Mouse (Mus musculus): Measurements from ENCODE around the gene Ccdc158.

The Ccdc158 gene

DNA sequence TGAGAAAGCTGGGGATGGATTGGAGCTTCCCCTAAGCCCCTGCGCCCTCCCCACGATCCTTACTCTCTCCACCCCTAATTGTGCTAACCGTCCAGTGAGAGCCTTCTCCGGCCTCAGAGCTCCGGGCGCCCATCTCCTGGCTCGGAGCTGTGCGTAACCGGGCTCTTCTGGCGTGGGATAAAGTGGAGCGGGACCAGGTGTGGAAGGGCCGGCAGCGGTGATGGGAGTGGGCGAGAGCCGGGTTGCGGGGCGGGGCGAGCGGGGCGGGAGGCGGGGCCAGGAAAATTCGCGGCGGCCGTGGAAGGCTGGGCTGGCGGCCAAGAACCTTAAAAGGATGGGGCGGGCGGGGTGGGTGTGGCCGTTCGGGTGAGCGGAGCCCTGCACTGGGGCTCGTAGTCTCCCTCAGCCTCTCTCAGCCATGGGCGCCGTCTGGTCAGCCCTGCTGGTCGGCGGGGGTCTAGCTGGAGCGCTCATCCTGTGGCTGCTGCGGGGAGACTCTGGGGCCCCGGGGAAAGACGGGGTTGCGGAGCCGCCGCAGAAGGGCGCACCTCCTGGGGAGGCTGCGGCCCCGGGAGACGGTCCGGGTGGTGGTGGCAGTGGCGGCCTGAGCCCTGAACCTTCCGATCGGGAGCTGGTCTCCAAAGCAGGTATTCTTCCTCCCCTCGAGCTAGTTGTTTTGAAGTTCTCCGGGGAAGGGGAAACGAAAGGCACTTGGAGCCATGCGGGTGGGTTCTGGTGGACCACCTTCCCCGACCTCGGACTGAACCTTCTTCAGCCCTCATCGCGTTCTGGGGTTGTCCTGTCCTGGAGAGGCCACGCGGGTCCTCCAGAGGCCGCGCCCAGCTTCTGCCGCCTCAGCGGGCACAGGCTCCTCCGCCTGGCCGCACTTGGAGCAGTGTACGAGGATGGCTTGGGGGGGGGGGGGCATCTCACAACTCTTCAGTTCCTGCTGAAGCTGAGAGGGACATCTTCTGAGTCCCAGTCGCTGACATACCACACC, 72.1 kb downstream of the Ccdc158 start, which contains the start of gene Stbd1:
Gene Stbd1, plus strand, starts transcription at position 351 of the 1,000 bp plus-strand sequence.
- DNase-seq (ENCODE audit: low read depth, low spot score) = peak; percentile 76

DNA sequence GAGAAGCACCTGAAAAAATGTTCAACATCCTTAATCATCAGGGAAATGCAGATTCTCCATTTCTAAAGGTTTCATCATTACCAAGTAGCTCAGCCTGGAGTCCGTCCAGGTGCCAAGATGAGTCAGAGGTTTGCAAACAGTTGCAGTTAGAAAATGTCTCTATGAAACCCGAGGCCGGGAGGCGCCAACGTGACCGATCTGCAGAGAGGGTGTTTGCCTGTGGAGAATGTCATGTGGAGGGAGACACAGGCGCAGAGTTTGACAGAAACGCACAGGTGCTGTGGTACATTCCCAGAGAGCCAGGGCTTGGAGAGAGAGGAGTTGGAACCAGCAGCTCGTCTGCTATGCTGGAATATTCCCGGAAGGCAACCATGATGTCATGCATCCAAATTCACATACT, 76.0 kb downstream of the Ccdc158 start:
- DNase-seq (ENCODE audit: low read depth, low spot score) = no peak

DNA sequence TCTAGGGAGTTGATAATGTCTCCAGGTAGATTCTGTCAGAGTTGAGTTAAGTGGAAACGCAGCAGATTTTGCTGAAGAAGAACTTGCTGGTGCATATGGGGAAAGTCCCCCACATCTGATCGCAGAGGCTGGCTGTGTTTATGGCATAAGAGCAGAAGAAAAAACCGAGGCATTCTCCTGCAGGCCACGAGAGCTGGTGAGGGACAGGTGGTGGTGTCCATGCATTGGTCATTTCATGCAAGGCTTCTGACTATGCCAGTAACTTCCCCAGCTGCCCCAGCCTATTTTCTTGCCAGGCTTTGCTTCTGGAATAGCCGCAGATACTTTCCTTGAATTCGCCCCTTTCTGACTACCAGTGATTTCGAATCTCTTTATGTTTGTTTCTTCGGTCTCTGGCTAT, 78.2 kb downstream of the Ccdc158 start:
- DNase-seq (ENCODE audit: low read depth, low spot score) = no peak

DNA sequence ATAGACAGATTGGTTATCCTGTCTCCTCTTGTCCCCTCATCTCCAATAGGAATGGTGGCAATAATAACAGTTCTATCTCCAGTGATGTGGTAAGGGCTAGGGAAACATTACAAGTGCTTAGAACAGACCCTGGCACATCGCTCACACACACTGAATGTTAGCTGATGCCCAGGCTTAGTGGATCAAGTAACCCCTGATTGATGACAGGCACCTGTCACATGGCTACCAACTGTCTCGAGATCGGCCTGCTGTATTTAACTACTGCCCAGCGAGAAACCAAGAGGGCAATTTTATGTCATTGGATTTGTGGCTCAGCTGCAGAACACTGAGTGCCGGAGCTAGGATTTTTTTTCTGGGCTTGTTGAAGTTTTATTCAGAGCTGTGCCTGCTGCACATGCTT, 80.0 kb downstream of the Ccdc158 start:
- DNase-seq (ENCODE audit: low read depth, low spot score) = no peak

DNA sequence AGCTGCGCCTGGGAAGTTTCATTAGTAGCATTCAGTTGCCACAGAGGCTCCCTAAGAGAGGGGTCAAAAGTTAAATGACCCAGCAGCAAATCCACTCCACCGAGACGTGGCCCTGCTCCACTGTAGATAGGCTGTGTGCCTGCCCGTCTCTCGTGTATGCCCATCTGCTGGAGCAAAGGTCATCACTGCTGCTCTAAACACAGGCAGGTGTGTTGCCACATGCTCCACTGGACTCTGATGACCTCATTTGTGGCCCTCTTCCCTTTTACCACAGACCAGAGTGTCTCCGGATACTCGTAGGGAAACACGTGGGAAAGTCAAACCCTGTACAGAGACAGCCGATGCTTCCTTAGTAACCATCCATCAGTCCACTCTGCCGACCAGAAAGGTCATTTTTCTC, 89.1 kb downstream of the Ccdc158 start:
- no peak for DNase-seq (ENCODE audit: low read depth, low spot score)

DNA sequence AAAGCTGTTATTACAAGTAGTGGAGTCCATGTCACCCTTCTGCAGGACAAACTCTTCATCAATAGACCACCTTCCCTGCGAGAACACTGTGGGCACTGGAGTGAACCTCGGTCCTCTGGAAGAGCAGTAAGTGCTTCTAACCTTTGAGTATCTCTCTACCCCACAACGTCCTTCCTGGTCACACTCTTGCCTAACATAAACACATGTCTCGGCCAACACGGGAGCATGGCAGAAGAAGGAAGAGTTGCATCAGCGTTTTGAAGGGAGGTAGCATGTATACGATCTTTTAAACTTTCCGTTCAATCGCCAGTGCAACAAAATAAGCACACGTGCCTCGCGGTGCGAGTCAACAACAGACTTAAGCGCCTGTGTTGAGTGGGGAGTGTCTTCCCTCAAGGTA, 95.5 kb downstream of the Ccdc158 start:
- DNase-seq (ENCODE audit: low read depth, low spot score) = no peak

DNA sequence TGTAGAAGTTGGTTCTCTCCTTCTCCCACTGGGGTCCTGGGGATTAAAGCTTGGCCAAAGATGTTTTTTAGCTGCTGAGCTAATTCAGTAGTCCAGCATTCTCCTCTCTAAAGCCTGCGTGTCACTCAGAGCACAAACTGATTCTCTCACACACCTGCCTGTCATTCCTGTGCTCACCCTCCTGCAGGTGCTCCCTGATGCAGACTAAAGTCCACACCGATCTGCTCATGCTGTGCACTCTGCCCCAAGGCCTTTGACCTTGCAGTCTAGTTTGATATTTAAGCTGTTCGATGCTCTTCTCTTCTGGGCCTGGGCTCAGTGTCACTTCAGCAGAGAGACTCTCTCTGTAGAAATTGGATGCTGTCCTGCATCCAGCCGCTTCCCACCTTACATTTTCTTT, 103.8 kb downstream of the Ccdc158 start:
- no peak for DNase-seq (ENCODE audit: low read depth, low spot score)

DNA sequence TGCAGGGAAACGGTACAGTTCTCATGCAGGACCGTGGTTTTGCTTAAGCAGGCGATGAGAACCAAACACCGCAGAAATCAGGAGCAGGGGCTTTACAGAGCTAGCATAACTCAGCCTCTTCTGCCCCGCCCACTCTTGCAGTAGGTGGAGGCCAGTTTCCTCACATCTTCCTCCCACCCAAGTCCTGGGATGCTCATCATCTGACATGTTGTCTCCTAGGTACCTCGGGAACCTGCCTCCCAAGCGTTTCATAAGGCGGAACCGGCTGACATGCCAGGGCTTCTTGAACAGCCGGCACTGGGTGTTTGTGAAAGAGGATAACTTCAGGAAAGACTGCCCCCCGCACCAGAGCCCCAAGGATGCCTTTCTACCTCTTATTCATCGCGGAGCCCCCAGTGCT, 113.1 kb downstream of the Ccdc158 start:
- DNase-seq (ENCODE audit: low read depth, low spot score) = peak; percentile 36

DNA sequence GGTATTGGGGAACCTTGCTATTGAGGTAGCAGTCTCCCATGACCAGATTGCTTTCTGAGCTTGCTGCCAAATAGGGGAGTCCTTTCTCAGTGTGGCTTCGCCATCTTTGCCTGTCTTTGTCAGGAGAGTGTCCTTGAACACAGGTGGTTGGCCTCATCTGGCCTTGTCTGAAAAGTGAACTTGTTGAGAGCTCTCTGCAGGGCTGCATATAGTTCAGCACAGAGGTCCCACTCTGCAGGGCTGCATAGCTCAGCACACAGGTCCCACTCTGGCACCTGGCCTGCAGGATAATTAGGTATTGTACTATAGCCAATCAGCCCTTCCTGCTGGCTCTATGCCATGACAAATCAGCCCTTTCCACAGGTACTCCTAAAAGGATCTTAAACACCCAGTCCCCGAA, 114.9 kb downstream of the Ccdc158 start:
- no peak for DNase-seq (ENCODE audit: low read depth, low spot score)

Measured in A20 (cell line).